Mouse (Mus musculus): ENCODE measurements around the gene Dusp13.
A peak's percentile ranks its signal among the peaks of the same experiment; 100 is the strongest.

Gene Dusp13

GRCm38 (mm10) chr14:21747436-21748141 is 3.4 kb downstream of the Dusp13 start:
- DNase-seq (ENCODE audit: low spot score in 2 of 2): no peak

GRCm38 (mm10) chr14:21746846-21747245 is 4.1 kb downstream of the Dusp13 start:
- no peak for DNase-seq (ENCODE audit: low spot score in 2 of 2)

- no peak for DNase-seq (ENCODE audit: low spot score in 2 of 2)
Measured at GRCm38 (mm10) chr14:21746251-21746650, 4.7 kb downstream of the Dusp13 start.

GRCm38 (mm10) chr14:21745149-21745548 is 5.8 kb downstream of the Dusp13 start:
- no peak for DNase-seq (ENCODE audit: low spot score in 2 of 2)

- DNase-seq (ENCODE audit: low spot score in 2 of 2): no peak
Measured at GRCm38 (mm10) chr14:21744169-21744568, 6.8 kb downstream of the Dusp13 start.

GRCm38 (mm10) chr14:21742441-21742840 is 8.5 kb downstream of the Dusp13 start:
- no peak for DNase-seq (ENCODE audit: low spot score in 2 of 2)

GRCm38 (mm10) chr14:21741786-21742185 is 9.2 kb downstream of the Dusp13 start:
- peak; percentile 59 to 85 for DNase-seq (ENCODE audit: low spot score in 2 of 2)

- no peak for DNase-seq (ENCODE audit: low spot score in 2 of 2)
Measured at GRCm38 (mm10) chr14:21741314-21741713, 9.7 kb downstream of the Dusp13 start.

GRCm38 (mm10) chr14:21740345-21740744 is 10.6 kb downstream of the Dusp13 start:
- no peak for DNase-seq (ENCODE audit: low spot score in 2 of 2)

GRCm38 (mm10) chr14:21733131-21733905 is 17.7 kb downstream of the Dusp13 start:
- DNase-seq (ENCODE audit: low spot score in 2 of 2): no peak

GRCm38 (mm10) chr14:21729936-21730335 is 21.0 kb downstream of the Dusp13 start:
- DNase-seq (ENCODE audit: low spot score in 2 of 2): no peak

GRCm38 (mm10) chr14:21729031-21729732 is 21.8 kb downstream of the Dusp13 start:
- DNase-seq (ENCODE audit: low spot score in 2 of 2): no peak

GRCm38 (mm10) chr14:21722021-21722698 is 28.8 kb downstream of the Dusp13 start:
- DNase-seq (ENCODE audit: low spot score in 2 of 2): no peak

- DNase-seq (ENCODE audit: low spot score in 2 of 2): no peak
Measured at GRCm38 (mm10) chr14:21720430-21721205, 30.4 kb downstream of the Dusp13 start.

- DNase-seq (ENCODE audit: low spot score in 2 of 2): no peak
Measured at GRCm38 (mm10) chr14:21719646-21720383, 31.2 kb downstream of the Dusp13 start.

GRCm38 (mm10) chr14:21714486-21714885 is 36.5 kb downstream of the Dusp13 start, which contains the start of gene Dupd1:
Dupd1 (minus strand) TSS chr14:21714576.
- no peak for DNase-seq (ENCODE audit: low spot score in 2 of 2)

- no peak for DNase-seq (ENCODE audit: low spot score in 2 of 2)
Measured at GRCm38 (mm10) chr14:21711231-21711630, 39.8 kb downstream of the Dusp13 start.

GRCm38 (mm10) chr14:21709545-21709944 is 41.4 kb downstream of the Dusp13 start:
- no peak for DNase-seq (ENCODE audit: low spot score in 2 of 2)

- peak; percentile 41 to 46 for DNase-seq (ENCODE audit: low spot score in 2 of 2)
Measured at GRCm38 (mm10) chr14:21706759-21707571, 44.0 kb downstream of the Dusp13 start.
